Comparison of ENCODE assay signal across 10 mouse cellular contexts in genomic region chr15:97832764-97833479, GRCm38 (mm10). TPM values are rescaled to one million over a fixed set of nuclear protein-coding genes. Genes with fewer than 3 reads are reported as not detected.
DNase-seq lines count a peak whose midpoint lies in the region; ATAC-seq and TF ChIP-seq lines count a peak whose summit lies in the region.
"Had no signal": no experiment of that assay in that cellular context is flagged by ENCODE, and none has a peak within 500 bp of the region (broad histone marks: within the 10 kb centered on the region; RNA-seq: fewer than 3 reads in every experiment).

No protein-coding gene starts in this region.

- H3K27ac ChIP-seq in heart, embryonic 10.5 days: peak overlapping the region; percentile 99; the same call in 1 of the 2 replicates
- H3K27ac ChIP-seq in liver, adult 2 months (replicated peaks; ENCODE audit: insufficient read depth, low read depth, low read length): 0 out of 2 replicates have a peak overlapping the region, but pooled peaks have one; percentile 12
- peak overlapping the region; percentile 72 for H3K27ac ChIP-seq in MEL (ENCODE audit: control insufficient read depth, low read depth, low read length)
- peak overlapping the region; percentile 97; the same call in 1 of the 2 replicates for H3K27ac ChIP-seq in limb, embryonic 13.5 days

- peak overlapping the region; percentile 93; the same call in 1 of the 2 replicates for H3K4me3 ChIP-seq in heart, embryonic 10.5 days
- no peak overlapping the region for H3K4me3 ChIP-seq in liver, adult 2 months (ENCODE audit: insufficient read depth, low read depth, low read length)
- H3K4me3 ChIP-seq in MEL (ENCODE audit: control insufficient read depth in 1 of 2, insufficient read depth in 1 of 2, low read depth in 2 of 2, low read length in 2 of 2): no peak overlapping the region; a peak in 1 of 4 replicates
- no peak overlapping the region for H3K4me3 ChIP-seq in limb, embryonic 13.5 days

- no peak for DNase-seq in heart, embryonic 10.5 days (ENCODE audit: low spot score)
- no peak for DNase-seq in heart, adult 8-10 months (ENCODE audit: low spot score)
- no peak for DNase-seq in liver, adult 2 months (ENCODE audit: extremely low read depth, low read depth, low spot score)
- DNase-seq in liver (no peak), MEL (ENCODE audit: low read depth, low spot score) (peak; percentile 69), MN1 (ENCODE audit: low spot score) (no peak)
- DNase-seq in spleen, adult 18-20 months: no peak
- DNase-seq: kidney, adult 18-20 months had no signal

- WGBS in heart, embryonic 10.5 days: 62% methylated on average over 9 of the region's 9 CpGs
- 62% methylated on average over 9 of the region's 9 CpGs for WGBS in liver, adult 2 months
- 69% methylated on average over 9 of the region's 9 CpGs for WGBS in limb, embryonic 13.5 days

- TF ChIP-seq CTCF in liver, adult 2 months (IDR thresholded peaks at IDR 0.05; ENCODE audit: low read depth, low read length): no peak
- TF ChIP-seq CTCF in MEL (IDR thresholded peaks at IDR 0.05 in 2 of 3, conservative IDR thresholded peaks at IDR 0.05 in 1 of 3; ENCODE audit: control insufficient read depth in 1 of 3, insufficient read depth in 1 of 3, low read depth in 2 of 3, low read length in 3 of 3, poor library complexity in 1 of 3, severe bottlenecking in 1 of 3): no peak

- ATAC-seq in limb, embryonic 13.5 days (ENCODE audit: low FRiP score, low read depth): no peak
- ATAC-seq: midbrain, embryonic 13.5 days had no signal

- TF ChIP-seq RAD21 in MEL (IDR thresholded peaks at IDR 0.05; ENCODE audit: low read depth, low read length): no peak

- H3K4me1 ChIP-seq in heart, embryonic 10.5 days: peaks cover 72% of the 10 kb centered on the region
- peaks cover 2% of the 10 kb centered on the region; the same call in 1 of the 2 replicates for H3K4me1 ChIP-seq in liver, adult 2 months (ENCODE audit: control insufficient read depth, insufficient read depth, low read length)
- H3K4me1 ChIP-seq in MEL (ENCODE audit: control insufficient read depth in 1 of 2, insufficient read depth in 2 of 2, low read length in 2 of 2): peaks cover 37 to 69% of the 10 kb centered on the region in 2 experiments
- H3K4me1 ChIP-seq in limb, embryonic 13.5 days: peaks cover 50% of the 10 kb centered on the region

- H3K4me2 ChIP-seq in limb, embryonic 13.5 days (replicated peaks): peak overlapping the region; percentile 80

- no peak for TF ChIP-seq EP300 in MEL (IDR thresholded peaks at IDR 0.05; ENCODE audit: low read depth in 1 of 2, low read length in 2 of 2)

- no peak overlapping the region for H3K9ac ChIP-seq in liver, adult 2 months (ENCODE audit: low read depth, low read length)
- H3K9ac ChIP-seq in MEL (ENCODE audit: control insufficient read depth, low read depth, low read length, poor library complexity, severe bottlenecking): peak overlapping the region; percentile 82; the same call in 1 of the 2 replicates
- 0 out of 2 replicates have a peak overlapping the region, but pooled peaks have one; percentile 98 for H3K9ac ChIP-seq in limb, embryonic 13.5 days

- TF ChIP-seq POLR2A in liver, adult 2 months (IDR thresholded peaks at IDR 0.05; ENCODE audit: extremely low read depth, insufficient read depth, low read length): no peak
- no peak; a peak in 2 of 4 replicates for TF ChIP-seq POLR2A in MEL (IDR thresholded peaks at IDR 0.05; ENCODE audit: control insufficient read depth in 1 of 2, insufficient read depth in 1 of 2, low read depth in 1 of 2, low read length in 2 of 2, poor library complexity in 1 of 2)

- 0 out of 2 replicates have a peak, but pooled peaks cover 3% of the 10 kb centered on the region for H3K36me3 ChIP-seq in heart, embryonic 10.5 days
- H3K36me3 ChIP-seq in liver, adult 2 months (ENCODE audit: control insufficient read depth, insufficient read depth, low read length): no peaks in the 10 kb centered on the region
- H3K36me3 ChIP-seq in MEL (ENCODE audit: control insufficient read depth in 1 of 2, insufficient read depth in 2 of 2, low read length in 2 of 2): peaks cover 34 to 58% of the 10 kb centered on the region in 2 experiments
- H3K36me3 ChIP-seq in limb, embryonic 13.5 days: no peaks in the 10 kb centered on the region
- H3K36me3 ChIP-seq: midbrain, embryonic 13.5 days had no signal

- peaks cover 17% of the 10 kb centered on the region; the same call in 1 of the 2 replicates for H3K27me3 ChIP-seq in heart, embryonic 10.5 days (ENCODE audit: insufficient read depth, poor library complexity, severe bottlenecking)
- no peaks in the 10 kb centered on the region for H3K27me3 ChIP-seq in liver, adult 2 months (ENCODE audit: control insufficient read depth, insufficient read depth, low read length)
- no peaks in the 10 kb centered on the region for H3K27me3 ChIP-seq in MEL (ENCODE audit: control insufficient read depth in 1 of 2, insufficient read depth in 2 of 2, low read length in 2 of 2)
- 0 out of 2 replicates have a peak, but pooled peaks cover 4% of the 10 kb centered on the region for H3K27me3 ChIP-seq in limb, embryonic 13.5 days

- no peaks in the 10 kb centered on the region for H3K79me2 ChIP-seq in liver, adult 2 months (ENCODE audit: control insufficient read depth, insufficient read depth, low read length)
- H3K79me2 ChIP-seq in MEL (ENCODE audit: control insufficient read depth, insufficient read depth, low read length, poor library complexity): peaks cover 98% of the 10 kb centered on the region

- no peaks in the 10 kb centered on the region for H3K9me3 ChIP-seq in heart, embryonic 10.5 days
- H3K9me3 ChIP-seq in MEL (replicated peaks; ENCODE audit: insufficient read depth, low read length): no peaks in the 10 kb centered on the region
- no peaks in the 10 kb centered on the region for H3K9me3 ChIP-seq in limb, embryonic 13.5 days
- H3K9me3 ChIP-seq: midbrain, embryonic 13.5 days had no signal

TF ChIP-seq in MEL, 35 proteins besides CTCF, POLR2A, EP300 and RAD21:
- TF ChIP-seq ELF1 (IDR thresholded peaks at IDR 0.05; ENCODE audit: low read depth, low read length): 0 out of 2 replicates have a peak, but pooled peaks have one; percentile 7
- TF ChIP-seq BHLHE40 (IDR thresholded peaks at IDR 0.05; ENCODE audit: borderline replicate concordance, low read depth, low read length): no peak
- no peak for TF ChIP-seq NRF1 (IDR thresholded peaks at IDR 0.05; ENCODE audit: insufficient read depth, low read depth, low read length, poor library complexity, severe bottlenecking)
- peak; percentile 60 for TF ChIP-seq RCOR1 (IDR thresholded peaks at IDR 0.05; ENCODE audit: low read depth, low read length)
- TF ChIP-seq CHD2 (IDR thresholded peaks at IDR 0.05; ENCODE audit: low read length): no peak
- 0 out of 2 replicates have a peak, but pooled peaks have one; percentile 57 for TF ChIP-seq ZMIZ1 (IDR thresholded peaks at IDR 0.05; ENCODE audit: low read depth, low read length)
- TF ChIP-seq MXI1 (IDR thresholded peaks at IDR 0.05; ENCODE audit: low read depth, low read length): no peak
- no peak for TF ChIP-seq KAT2A (conservative IDR thresholded peaks at IDR 0.05; ENCODE audit: low read depth, low read length)
- 0 out of 2 replicates have a peak, but pooled peaks have one; percentile 43 for TF ChIP-seq POLR2AphosphoS2 (IDR thresholded peaks at IDR 0.05; ENCODE audit: low read length)
- no peak; the same call in 1 of the 2 replicates for TF ChIP-seq SIN3A (IDR thresholded peaks at IDR 0.05; ENCODE audit: low read length)
- no peak for TF ChIP-seq JUND (IDR thresholded peaks at IDR 0.05; ENCODE audit: low read depth, low read length)
- no peak for TF ChIP-seq USF1 (IDR thresholded peaks at IDR 0.05; ENCODE audit: low read depth, low read length)
- no peak for TF ChIP-seq TCF12 (IDR thresholded peaks at IDR 0.05; ENCODE audit: low read depth, low read length)
- 0 out of 2 replicates have a peak, but pooled peaks have one; percentile 19 for TF ChIP-seq MYC (IDR thresholded peaks at IDR 0.05; ENCODE audit: low read depth, low read length)
- TF ChIP-seq MAZ (IDR thresholded peaks at IDR 0.05; ENCODE audit: low read depth, low read length): no peak
- no peak for TF ChIP-seq MAX (IDR thresholded peaks at IDR 0.05; ENCODE audit: low read length)
- TF ChIP-seq NELFE (IDR thresholded peaks at IDR 0.05; ENCODE audit: low read depth, low read length): no peak
- no peak for TF ChIP-seq SMC3 (IDR thresholded peaks at IDR 0.05; ENCODE audit: low read depth, low read length)
- TF ChIP-seq ZC3H11A (IDR thresholded peaks at IDR 0.05; ENCODE audit: low read depth, low read length): no peak
- no peak for TF ChIP-seq USF2 (IDR thresholded peaks at IDR 0.05; ENCODE audit: borderline replicate concordance in 1 of 2, insufficient read depth in 1 of 2, low read depth in 1 of 2, low read length in 2 of 2)
- no peak for TF ChIP-seq ZKSCAN1 (IDR thresholded peaks at IDR 0.05; ENCODE audit: low read depth, low read length)
- no peak for TF ChIP-seq MAFK (IDR thresholded peaks at IDR 0.05; ENCODE audit: borderline replicate concordance, low read depth, low read length)
- no peak for TF ChIP-seq MYB (IDR thresholded peaks at IDR 0.05; ENCODE audit: low read depth, low read length)
- no peak for TF ChIP-seq CHD1 (IDR thresholded peaks at IDR 0.05; ENCODE audit: low read depth, low read length)

RNA-seq across cellular contexts. Expression of gene Hdac7, which starts 11.4 kb away (rescaled TPM):
- 23.4 and 26.7 TPM in 2 replicates for polyA plus RNA-seq in heart, embryonic 10.5 days (2016; fragmentation: Nextera tagmentation; extraction: Ambion mirVana)
- 10 to 100 TPM; 22.9 to 29.0 (median 26.5) TPM for total RNA-seq in heart, adult 8-10 months (2022)
- total RNA-seq in liver, adult 2 months (2014; rRNA removed): 2.5 and 3.4 TPM in 2 replicates
- polyA plus RNA-seq in liver, adult 2 months (2012; rRNA removed): 5.9 and 9.5 TPM in 2 replicates
- total RNA-seq in MEL (2012; rRNA removed): 100 and 102 TPM in 2 replicates
- 100 to 1,000 TPM in 1 of 2 experiments, not detected in 1; 389 TPM for polyA plus RNA-seq in MEL (2012; ENCODE audit: insufficient read depth in 1 of 2, insufficient read length in 2 of 2, low read depth in 1 of 2, low replicate concordance in 2 of 2, missing spikeins in 1 of 2)
- 32.6 and 34.8 TPM in 2 replicates for polyA plus RNA-seq in limb, embryonic 13.5 days (2015; fragmentation: Nextera tagmentation; extraction: Ambion mirVana)

RNA-seq across cellular contexts. Expression of gene Slc48a1, which starts 54.6 kb away (rescaled TPM):
- polyA plus RNA-seq in heart, embryonic 10.5 days (2016; fragmentation: Nextera tagmentation; extraction: Ambion mirVana): 32.1 and 41.1 TPM in 2 replicates
- 10 to 100 TPM; 63.6 to 76.6 (median 67.9) TPM for total RNA-seq in heart, adult 8-10 months (2022)
- 15.2 and 21.1 TPM in 2 replicates for total RNA-seq in liver, adult 2 months (2014; rRNA removed)
- 54.9 and 58.6 TPM in 2 replicates for polyA plus RNA-seq in liver, adult 2 months (2012; rRNA removed)
- 116 and 136 TPM in 2 replicates for total RNA-seq in MEL (2012; rRNA removed)
- polyA plus RNA-seq in MEL (2012; ENCODE audit: insufficient read depth in 1 of 2, insufficient read length in 2 of 2, low read depth in 1 of 2, low replicate concordance in 2 of 2, missing spikeins in 1 of 2): 100 to 1,000 TPM in 1 of 2 experiments, not detected in 1; 299 TPM
- polyA plus RNA-seq in limb, embryonic 13.5 days (2015; fragmentation: Nextera tagmentation; extraction: Ambion mirVana): 39.5 and 41.7 TPM in 2 replicates

Comparison
In these comparisons a context has a peak if more than half of its experiments do, and no peak if none do; other contexts are left out.
1. H3K27ac ChIP-seq: peak in every context shown above with its lines; median percentile 99 in heart, embryonic 10.5 days; 97 in limb, embryonic 13.5 days; 72 in MEL; 12 in liver, adult 2 months.